Mouse (Mus musculus): ENCODE data around the gene Arl15. TPM values are rescaled to one million over a fixed set of nuclear protein-coding genes. Genes with fewer than 3 reads are reported as not detected.
A peak's percentile ranks its signal among the peaks of the same experiment; 100 is the strongest.

The Arl15 gene
- polyA plus RNA-seq, 1 experiment from 2014 or later, result 7.9 TPM

DNA sequence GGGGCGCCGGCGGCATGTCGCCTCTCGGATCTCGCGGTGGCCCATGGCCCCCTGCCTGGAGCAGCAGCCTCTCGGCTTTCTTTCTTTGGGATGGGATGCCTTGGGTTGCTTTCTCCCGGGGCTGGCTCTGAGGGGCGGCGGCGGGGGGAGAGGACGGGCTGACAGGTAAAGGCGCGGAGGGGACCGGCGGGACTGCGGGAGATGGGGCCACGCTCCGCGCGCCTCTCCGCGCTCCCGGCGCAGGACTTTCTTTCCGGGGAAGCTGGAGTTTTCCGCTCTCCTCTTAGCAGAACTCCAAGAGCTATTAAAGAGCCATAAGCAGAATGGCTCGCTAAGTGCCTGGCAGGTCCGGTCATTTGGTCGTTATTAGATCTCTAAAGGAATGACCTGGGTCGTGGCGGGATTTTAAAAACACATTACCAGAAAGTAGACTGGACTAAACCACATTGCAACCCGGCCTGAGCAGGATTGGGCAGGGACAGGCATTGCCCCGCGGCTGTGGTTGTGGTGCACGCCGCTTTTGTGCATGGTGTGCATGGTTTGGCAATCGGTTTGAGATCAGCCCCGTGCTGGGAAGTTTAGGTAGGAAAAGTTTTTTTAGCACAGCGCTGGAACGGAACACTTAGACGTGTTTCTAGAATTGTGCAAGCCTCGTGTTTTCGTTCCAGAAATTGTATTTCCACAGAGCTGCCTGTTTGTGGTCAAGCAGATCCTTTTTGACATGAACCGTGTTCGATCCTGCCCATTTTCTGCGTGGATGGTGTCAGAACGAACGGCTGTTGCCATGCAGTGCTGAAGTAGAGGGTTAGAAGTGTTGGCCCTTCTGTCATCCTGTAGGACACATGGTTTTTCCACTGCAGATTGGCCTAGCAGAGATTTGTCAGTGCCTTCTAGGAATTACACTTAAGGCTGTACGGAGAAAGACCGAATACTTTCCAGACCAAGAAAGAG is 675 bp downstream of the Arl15 start:
- WGBS, result 1% methylated on average over 48 of the region's 52 CpGs
- no peaks in the 10 kb centered on the region for H3K36me3 ChIP-seq (ENCODE audit: control insufficient read depth, insufficient read depth, low read length)
- peaks cover 9% of the 10 kb centered on the region; the same call in 1 of the 2 replicates for H3K4me1 ChIP-seq (ENCODE audit: control insufficient read depth, insufficient read depth, low read length)
- no peaks in the 10 kb centered on the region for H3K27me3 ChIP-seq (ENCODE audit: control insufficient read depth, insufficient read depth, low read length)
- peak overlapping the region; percentile 93 for H3K27ac ChIP-seq (ENCODE audit: low read length)
- peak overlapping the region; percentile 81 for H3K4me2 ChIP-seq (ENCODE audit: low read depth, low read length)
- H3K4me3 ChIP-seq (replicated peaks; ENCODE audit: low read length), result peak overlapping the region; percentile 90
- peak overlapping the region; percentile 97 for H3K9ac ChIP-seq (ENCODE audit: low read length)
- peak; percentile 33 for ATAC-seq (ENCODE audit: insufficient read depth, low FRiP score)
- H3K9me3 ChIP-seq (replicated peaks; ENCODE audit: control insufficient read depth, low read length), result no peaks in the 10 kb centered on the region

DNA sequence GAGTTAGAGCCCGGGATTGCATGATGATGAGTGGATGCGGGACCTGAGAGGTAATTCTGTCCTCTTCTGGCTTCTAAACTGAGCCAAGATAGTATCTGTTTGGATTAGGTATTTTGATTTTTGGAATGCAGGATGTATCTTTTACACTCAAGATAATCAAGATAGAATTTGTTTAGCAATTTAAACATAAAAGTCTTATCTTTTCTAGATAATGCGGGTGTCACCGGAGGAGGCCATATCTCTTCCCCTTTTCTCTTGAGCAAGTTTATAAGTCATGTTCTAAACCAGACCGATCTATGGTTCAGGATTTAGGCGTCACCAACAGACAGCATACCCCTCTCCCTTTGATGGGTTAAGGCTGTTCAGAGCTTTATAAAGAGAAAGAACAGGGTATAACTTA is 3.1 kb downstream of the Arl15 start:
- no peak overlapping the region for H3K4me3 ChIP-seq (replicated peaks; ENCODE audit: low read length)
- no peaks in the 10 kb centered on the region for H3K27me3 ChIP-seq (ENCODE audit: control insufficient read depth, insufficient read depth, low read length)
- no peaks in the 10 kb centered on the region for H3K36me3 ChIP-seq (ENCODE audit: control insufficient read depth, insufficient read depth, low read length)
- 66% methylated on average over 6 of the region's 6 CpGs for WGBS
- H3K4me2 ChIP-seq (ENCODE audit: low read depth, low read length), result no peak overlapping the region
- no peak for ATAC-seq (ENCODE audit: insufficient read depth, low FRiP score)
- H3K9me3 ChIP-seq (replicated peaks; ENCODE audit: control insufficient read depth, low read length), result no peaks in the 10 kb centered on the region
- H3K4me1 ChIP-seq (ENCODE audit: control insufficient read depth, insufficient read depth, low read length), result peaks cover 9% of the 10 kb centered on the region; the same call in 1 of the 2 replicates
- no peak overlapping the region for H3K9ac ChIP-seq (ENCODE audit: low read length)
- no peak overlapping the region for H3K27ac ChIP-seq (ENCODE audit: low read length)

- Histone ChIP-seq H3K9ac (ENCODE audit: low read length) (no peak overlapping the region), H3K4me1 (ENCODE audit: control insufficient read depth, insufficient read depth, low read length) (peaks cover 9% of the 10 kb centered on the region; the same call in 1 of the 2 replicates), H3K9me3 (replicated peaks; ENCODE audit: control insufficient read depth, low read length) (no peaks in the 10 kb centered on the region), H3K4me3 (replicated peaks; ENCODE audit: low read length) (no peak overlapping the region), H3K36me3 (ENCODE audit: control insufficient read depth, insufficient read depth, low read length) (no peaks in the 10 kb centered on the region), H3K27me3 (ENCODE audit: control insufficient read depth, insufficient read depth, low read length) (no peaks in the 10 kb centered on the region), H3K27ac (ENCODE audit: low read length) (no peak overlapping the region), H3K4me2 (ENCODE audit: low read depth, low read length) (no peak overlapping the region)
- no peak for ATAC-seq (ENCODE audit: insufficient read depth, low FRiP score)
- WGBS, result 82% methylated on average over 4 of the region's 4 CpGs
Observed at GRCm38 (mm10) chr13:113799361-113799760, 5.1 kb downstream of the Arl15 start.

GRCm38 (mm10) chr13:113800246-113800645 is 5.9 kb downstream of the Arl15 start:
- ATAC-seq (ENCODE audit: insufficient read depth, low FRiP score), result no peak
- peaks cover 8% of the 10 kb centered on the region; the same call in 1 of the 2 replicates for H3K4me1 ChIP-seq (ENCODE audit: control insufficient read depth, insufficient read depth, low read length)
- H3K27ac ChIP-seq (ENCODE audit: low read length), result no peak overlapping the region
- H3K9me3 ChIP-seq (replicated peaks; ENCODE audit: control insufficient read depth, low read length), result no peaks in the 10 kb centered on the region
- H3K4me2 ChIP-seq (ENCODE audit: low read depth, low read length), result no peak overlapping the region
- H3K27me3 ChIP-seq (ENCODE audit: control insufficient read depth, insufficient read depth, low read length), result no peaks in the 10 kb centered on the region
- H3K9ac ChIP-seq (ENCODE audit: low read length), result no peak overlapping the region
- no peaks in the 10 kb centered on the region for H3K36me3 ChIP-seq (ENCODE audit: control insufficient read depth, insufficient read depth, low read length)
- no peak overlapping the region for H3K4me3 ChIP-seq (replicated peaks; ENCODE audit: low read length)
- WGBS, result 92% methylated on average over 4 of the region's 4 CpGs

DNA sequence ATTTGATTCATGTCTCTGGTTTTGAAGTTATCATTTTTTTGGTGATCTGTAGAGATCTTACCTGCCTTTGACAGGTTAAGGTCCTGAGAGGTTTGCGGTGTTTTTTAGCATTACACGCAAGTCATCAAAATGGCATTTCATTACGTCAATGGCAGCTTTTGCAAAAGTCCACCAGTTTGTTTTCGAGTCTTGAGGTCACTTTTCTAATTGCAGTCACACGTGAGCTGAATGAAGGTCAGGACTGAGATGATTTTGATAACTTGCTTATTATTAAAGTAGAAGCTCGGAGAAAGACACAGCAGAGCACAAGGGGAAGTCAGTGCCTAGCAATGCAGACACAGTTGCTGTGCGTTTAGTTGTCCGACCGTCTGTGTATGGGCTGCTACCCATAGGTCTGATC is 8.3 kb downstream of the Arl15 start:
- no peaks in the 10 kb centered on the region for H3K36me3 ChIP-seq (ENCODE audit: control insufficient read depth, insufficient read depth, low read length)
- H3K4me1 ChIP-seq (ENCODE audit: control insufficient read depth, insufficient read depth, low read length), result no peaks in the 10 kb centered on the region
- H3K27ac ChIP-seq (ENCODE audit: low read length), result no peak overlapping the region
- ATAC-seq (ENCODE audit: insufficient read depth, low FRiP score), result no peak
- no peaks in the 10 kb centered on the region for H3K9me3 ChIP-seq (replicated peaks; ENCODE audit: control insufficient read depth, low read length)
- no peak overlapping the region for H3K4me3 ChIP-seq (replicated peaks; ENCODE audit: low read length)
- H3K4me2 ChIP-seq (ENCODE audit: low read depth, low read length), result no peak overlapping the region
- 85% methylated on average over 9 of the region's 9 CpGs for WGBS
- no peak overlapping the region for H3K9ac ChIP-seq (ENCODE audit: low read length)
- no peaks in the 10 kb centered on the region for H3K27me3 ChIP-seq (ENCODE audit: control insufficient read depth, insufficient read depth, low read length)

DNA sequence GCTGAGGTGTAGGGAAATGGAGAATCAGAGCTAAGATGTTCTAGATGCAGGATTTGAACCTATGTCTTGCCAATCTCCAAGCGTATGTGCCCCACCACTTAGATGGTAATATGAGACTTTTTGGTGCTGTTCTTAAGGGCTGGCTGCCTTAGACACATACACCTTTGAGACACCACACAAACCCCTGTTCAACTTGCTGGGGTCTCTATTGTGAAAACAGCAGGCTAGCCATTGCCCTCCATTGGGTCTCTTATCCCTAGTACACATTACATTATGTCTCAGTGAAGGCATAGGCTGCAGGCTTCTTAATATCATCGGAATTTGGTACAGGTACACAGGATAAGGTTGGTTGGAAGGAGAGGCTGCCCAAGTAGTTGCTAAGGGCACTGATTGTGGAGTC is 16.8 kb downstream of the Arl15 start:
- no peak overlapping the region for H3K4me3 ChIP-seq (replicated peaks; ENCODE audit: low read length)
- H3K9me3 ChIP-seq (replicated peaks; ENCODE audit: control insufficient read depth, low read length), result no peaks in the 10 kb centered on the region
- H3K27me3 ChIP-seq (ENCODE audit: control insufficient read depth, insufficient read depth, low read length), result no peaks in the 10 kb centered on the region
- H3K36me3 ChIP-seq (ENCODE audit: control insufficient read depth, insufficient read depth, low read length), result no peaks in the 10 kb centered on the region
- no peak overlapping the region for H3K4me2 ChIP-seq (ENCODE audit: low read depth, low read length)
- H3K9ac ChIP-seq (ENCODE audit: low read length), result no peak overlapping the region
- ATAC-seq (ENCODE audit: insufficient read depth, low FRiP score), result no peak
- no peak overlapping the region for H3K27ac ChIP-seq (ENCODE audit: low read length)
- peaks cover 6% of the 10 kb centered on the region for H3K4me1 ChIP-seq (ENCODE audit: control insufficient read depth, insufficient read depth, low read length)
- WGBS, result 96% methylated on average over 2 of the region's 2 CpGs

DNA sequence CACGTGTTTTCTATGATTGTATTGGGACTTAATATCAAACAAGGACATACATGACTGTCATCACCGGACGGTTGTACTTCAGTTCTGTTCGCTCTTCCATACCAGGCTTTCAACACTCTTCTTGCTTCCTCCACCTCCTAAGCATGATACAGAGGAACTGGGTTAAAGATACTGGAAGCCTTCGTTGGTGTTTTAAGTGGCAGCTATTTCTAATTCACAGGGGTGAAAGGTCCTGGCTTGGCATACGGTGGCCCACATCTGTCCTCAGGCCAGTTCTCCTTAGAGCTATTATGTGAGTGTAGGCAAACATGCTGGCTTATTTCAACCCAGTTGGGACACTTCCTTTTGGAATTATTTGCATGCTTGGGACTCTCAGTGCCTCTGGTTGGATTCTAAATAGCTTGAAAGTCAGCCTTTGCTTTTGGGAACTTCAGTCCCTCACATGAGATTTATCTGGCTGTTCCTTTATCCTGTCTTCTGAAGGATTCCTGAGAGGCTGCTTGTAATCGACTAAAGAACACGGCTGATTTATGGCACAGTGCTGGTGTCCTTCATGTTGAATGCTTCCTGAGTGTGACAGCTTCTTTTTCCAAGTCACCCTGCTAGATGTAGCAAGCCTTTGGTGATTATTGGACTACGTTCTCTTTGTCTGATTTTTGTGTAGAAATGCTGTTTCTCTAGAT is 17.7 kb downstream of the Arl15 start:
- H3K9ac ChIP-seq (ENCODE audit: low read length), result no peak overlapping the region
- no peak overlapping the region for H3K4me3 ChIP-seq (replicated peaks; ENCODE audit: low read length)
- peaks cover 8% of the 10 kb centered on the region for H3K4me1 ChIP-seq (ENCODE audit: control insufficient read depth, insufficient read depth, low read length)
- H3K4me2 ChIP-seq (ENCODE audit: low read depth, low read length), result no peak overlapping the region
- 57% methylated on average over 9 of the region's 9 CpGs for WGBS
- H3K9me3 ChIP-seq (replicated peaks; ENCODE audit: control insufficient read depth, low read length), result no peaks in the 10 kb centered on the region
- no peaks in the 10 kb centered on the region for H3K36me3 ChIP-seq (ENCODE audit: control insufficient read depth, insufficient read depth, low read length)
- H3K27me3 ChIP-seq (ENCODE audit: control insufficient read depth, insufficient read depth, low read length), result no peaks in the 10 kb centered on the region
- no peak for ATAC-seq (ENCODE audit: insufficient read depth, low FRiP score)
- no peak overlapping the region for H3K27ac ChIP-seq (ENCODE audit: low read length)

GRCm38 (mm10) chr13:113812593-113812975 is 18.3 kb downstream of the Arl15 start:
- 55% methylated on average over 6 of the region's 6 CpGs for WGBS
- no peak overlapping the region for H3K4me3 ChIP-seq (replicated peaks; ENCODE audit: low read length)
- H3K4me1 ChIP-seq (ENCODE audit: control insufficient read depth, insufficient read depth, low read length), result peaks cover 8% of the 10 kb centered on the region
- no peak overlapping the region for H3K4me2 ChIP-seq (ENCODE audit: low read depth, low read length)
- H3K36me3 ChIP-seq (ENCODE audit: control insufficient read depth, insufficient read depth, low read length), result no peaks in the 10 kb centered on the region
- ATAC-seq (ENCODE audit: insufficient read depth, low FRiP score), result no peak
- H3K27me3 ChIP-seq (ENCODE audit: control insufficient read depth, insufficient read depth, low read length), result no peaks in the 10 kb centered on the region
- no peak overlapping the region; the same call in 1 of the 2 replicates for H3K27ac ChIP-seq (ENCODE audit: low read length)
- no peak overlapping the region for H3K9ac ChIP-seq (ENCODE audit: low read length)
- no peaks in the 10 kb centered on the region for H3K9me3 ChIP-seq (replicated peaks; ENCODE audit: control insufficient read depth, low read length)

DNA sequence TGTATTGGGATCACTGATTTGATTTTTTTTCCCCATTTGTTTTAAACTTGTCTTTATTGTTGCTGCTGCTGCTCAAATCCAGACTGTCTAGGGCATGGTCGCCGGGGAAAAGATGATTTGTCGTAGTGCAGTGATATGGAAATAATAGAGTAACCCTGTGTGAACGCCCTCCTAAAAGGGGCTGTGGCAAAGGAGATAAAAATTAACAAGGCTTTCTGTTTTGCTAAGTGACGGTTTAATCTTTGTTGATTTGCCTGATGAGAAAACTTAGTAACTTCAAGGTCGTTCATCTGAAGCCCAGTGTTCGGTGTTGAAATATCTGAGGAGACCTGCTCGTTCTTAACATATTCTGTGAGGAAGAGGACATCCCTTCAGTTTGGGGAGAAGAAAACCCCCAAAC is 19.8 kb downstream of the Arl15 start:
- Histone ChIP-seq H3K27me3 (ENCODE audit: control insufficient read depth, insufficient read depth, low read length) (no peaks in the 10 kb centered on the region), H3K9me3 (replicated peaks; ENCODE audit: control insufficient read depth, low read length) (no peaks in the 10 kb centered on the region), H3K9ac (ENCODE audit: low read length) (no peak overlapping the region), H3K27ac (ENCODE audit: low read length) (no peak overlapping the region), H3K4me2 (ENCODE audit: low read depth, low read length) (no peak overlapping the region), H3K36me3 (ENCODE audit: control insufficient read depth, insufficient read depth, low read length) (no peaks in the 10 kb centered on the region), H3K4me3 (replicated peaks; ENCODE audit: low read length) (no peak overlapping the region), H3K4me1 (ENCODE audit: control insufficient read depth, insufficient read depth, low read length) (peaks cover 8% of the 10 kb centered on the region)
- WGBS, result 69% methylated on average over 8 of the region's 8 CpGs
- no peak for ATAC-seq (ENCODE audit: insufficient read depth, low FRiP score)

All from stomach, embryonic 16.5 days (tissue).